Mouse (Mus musculus) heart, postnatal 0 days (tissue): ENCODE measurements around the gene Milr1.

Experiments
- CTCF ChIP-seq: IDR thresholded peaks from 2 replicates; pipeline ENCODE4 v1.5.1; 2016; ENCODE audit warnings: antibody characterized with exemption, control low read depth, low read depth
- EP300 ChIP-seq: IDR thresholded peaks from 2 replicates; pipeline ENCODE4 v1.6.1; 2016; ENCODE audit warnings: antibody characterized with exemption, low read depth

DNA sequence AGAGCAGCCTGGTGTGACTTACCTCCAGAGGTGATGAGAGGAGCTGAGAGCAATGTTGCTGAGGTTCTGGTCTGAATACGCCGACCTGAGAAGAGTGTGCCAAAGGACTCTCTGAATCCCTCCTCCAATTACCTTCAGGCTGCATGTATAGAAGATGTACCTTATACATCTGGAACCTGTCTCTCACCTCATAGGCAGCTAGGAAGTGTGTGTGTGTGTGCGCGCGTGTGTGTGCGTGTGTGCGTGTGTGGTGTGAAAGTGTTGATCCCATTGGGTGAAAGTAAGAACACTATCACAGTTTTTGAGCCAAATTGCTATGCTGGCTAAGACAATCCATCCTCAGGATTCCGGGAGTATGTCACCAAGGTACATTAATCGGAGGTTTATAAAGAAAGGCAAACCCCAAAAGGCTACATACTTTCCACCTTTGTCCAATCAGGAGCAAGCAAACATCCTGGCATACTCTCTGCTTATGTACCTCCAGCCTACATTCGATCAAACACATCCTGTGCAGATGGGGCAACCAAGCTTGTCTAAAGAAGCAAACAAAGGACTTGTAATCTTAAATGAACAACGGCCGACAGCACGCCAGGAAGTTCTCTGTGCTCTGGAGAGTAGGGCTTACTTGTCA lies 790 bp upstream of the Milr1 start, which contains the start of gene Pecam1:
- TF ChIP-seq CTCF (no peak), EP300 (no peak)
